Mouse (Mus musculus): Measurements from ENCODE around the gene Fhit.
A peak's percentile ranks its signal among the peaks of the same experiment; 100 is the strongest.

Gene Fhit

GRCm38 (mm10) chr14:10710796-10711311, 451.0 kb downstream of the Fhit start:
- DNase-seq (ENCODE audit: low spot score): no peak

GRCm38 (mm10) chr14:10701707-10702106, 460.1 kb downstream of the Fhit start:
- DNase-seq (ENCODE audit: low spot score): no peak

- no peak for DNase-seq (ENCODE audit: low spot score)
Measured at GRCm38 (mm10) chr14:10680041-10680440, 481.8 kb downstream of the Fhit start.

- no peak for DNase-seq (ENCODE audit: low spot score)
Measured at GRCm38 (mm10) chr14:10679638-10680037, 482.2 kb downstream of the Fhit start.

GRCm38 (mm10) chr14:10677627-10678026, 484.2 kb downstream of the Fhit start:
- DNase-seq (ENCODE audit: low spot score): peak; percentile 40

GRCm38 (mm10) chr14:10660247-10660646, 501.6 kb downstream of the Fhit start:
- no peak for DNase-seq (ENCODE audit: low spot score)

- DNase-seq (ENCODE audit: low spot score): no peak
Measured at GRCm38 (mm10) chr14:10659326-10659725, 502.5 kb downstream of the Fhit start.

GRCm38 (mm10) chr14:10658219-10658618, 503.6 kb downstream of the Fhit start:
- no peak for DNase-seq (ENCODE audit: low spot score)

GRCm38 (mm10) chr14:10657364-10657763, 504.5 kb downstream of the Fhit start:
- DNase-seq (ENCODE audit: low spot score): no peak

GRCm38 (mm10) chr14:10655842-10656241, 506.0 kb downstream of the Fhit start:
- DNase-seq (ENCODE audit: low spot score): no peak

GRCm38 (mm10) chr14:10647832-10648231, 514.0 kb downstream of the Fhit start:
- no peak for DNase-seq (ENCODE audit: low spot score)

- no peak for DNase-seq (ENCODE audit: low spot score)
Measured at GRCm38 (mm10) chr14:10631783-10632182, 530.1 kb downstream of the Fhit start.

GRCm38 (mm10) chr14:10630831-10631360, 530.9 kb downstream of the Fhit start:
- no peak for DNase-seq (ENCODE audit: low spot score)

GRCm38 (mm10) chr14:10593467-10593866, 568.4 kb downstream of the Fhit start:
- no peak for DNase-seq (ENCODE audit: low spot score)

- DNase-seq (ENCODE audit: low spot score): no peak
Measured at GRCm38 (mm10) chr14:10568937-10569552, 592.8 kb downstream of the Fhit start.

- no peak for DNase-seq (ENCODE audit: low spot score)
Measured at GRCm38 (mm10) chr14:10567771-10568170, 594.1 kb downstream of the Fhit start.

- no peak for DNase-seq (ENCODE audit: low spot score)
Measured at GRCm38 (mm10) chr14:10554755-10555154, 607.1 kb downstream of the Fhit start.

- no peak for DNase-seq (ENCODE audit: low spot score)
Measured at GRCm38 (mm10) chr14:10548632-10549031, 613.2 kb downstream of the Fhit start.

- no peak for DNase-seq (ENCODE audit: low spot score)
Measured at GRCm38 (mm10) chr14:10545916-10546315, 615.9 kb downstream of the Fhit start.

- no peak for DNase-seq (ENCODE audit: low spot score)
Measured at GRCm38 (mm10) chr14:10534862-10535261, 627.0 kb downstream of the Fhit start.

- no peak for DNase-seq (ENCODE audit: low spot score)
Measured at GRCm38 (mm10) chr14:10531748-10532500, 629.9 kb downstream of the Fhit start.

GRCm38 (mm10) chr14:10526800-10527199, 635.0 kb downstream of the Fhit start:
- no peak for DNase-seq (ENCODE audit: low spot score)

- DNase-seq (ENCODE audit: low spot score): no peak
Measured at GRCm38 (mm10) chr14:10525786-10526185, 636.0 kb downstream of the Fhit start.

Measured in testis, postnatal 10 days (tissue).